Mouse (Mus musculus) thymus, postnatal 36 days (tissue): ENCODE measurements around the gene Syngap1.
A peak's percentile ranks its signal among the peaks of the same experiment; 100 is the strongest.
"Not testable (repeated sequence)": the region's sequence is repeated elsewhere in the genome, so short reads cannot be mapped to it uniquely, and the experiment has no call there.

ENCODE experiments used
- DNase-seq, 2 experiments: peaks; one replicate each; pipeline ENCODE4 v3.0.0; 2022; ENCODE audit warnings: mixed read lengths in 2 of 2

The Syngap1 gene

GRCm38 (mm10) chr17:26941031-26941789 is at the start of gene Syngap1:
Gene Syngap1 (plus strand): TSS chr17:26941253.
- no peak for DNase-seq

- no peak for DNase-seq
Observed at GRCm38 (mm10) chr17:26892635-26893375, 48.2 kb upstream of the Syngap1 start.

- DNase-seq = no peak
Observed at GRCm38 (mm10) chr17:26893492-26893891, 47.6 kb upstream of the Syngap1 start.

GRCm38 (mm10) chr17:26894342-26894741 is 46.7 kb upstream of the Syngap1 start:
- DNase-seq = no peak

- peak; percentile 51 to 57 for DNase-seq
Observed at GRCm38 (mm10) chr17:26895578-26895977, 45.5 kb upstream of the Syngap1 start.

- DNase-seq = no peak
Observed at GRCm38 (mm10) chr17:26900916-26901315, 40.1 kb upstream of the Syngap1 start.

GRCm38 (mm10) chr17:26904320-26904719 is 36.7 kb upstream of the Syngap1 start:
- no peak for DNase-seq

- DNase-seq = not testable (repeated sequence)
Observed at GRCm38 (mm10) chr17:26907506-26907905, 33.5 kb upstream of the Syngap1 start.

- DNase-seq = no peak
Observed at GRCm38 (mm10) chr17:26915248-26915647, 25.8 kb upstream of the Syngap1 start.

- DNase-seq = peak; percentile 99
Observed at GRCm38 (mm10) chr17:26916711-26917482, 24.2 kb upstream of the Syngap1 start, which contains the start of gene Kifc5b. Gene Kifc5b (plus strand): TSS chr17:26917091.

GRCm38 (mm10) chr17:26917560-26917959 is 23.5 kb upstream of the Syngap1 start:
- DNase-seq = not testable (repeated sequence)

GRCm38 (mm10) chr17:26918343-26918742 is 22.7 kb upstream of the Syngap1 start:
- DNase-seq = no peak

GRCm38 (mm10) chr17:26919516-26919915 is 21.5 kb upstream of the Syngap1 start:
- not testable (repeated sequence) for DNase-seq

GRCm38 (mm10) chr17:26922368-26922767 is 18.7 kb upstream of the Syngap1 start:
- DNase-seq = not testable (repeated sequence)

GRCm38 (mm10) chr17:26925414-26925813 is 15.6 kb upstream of the Syngap1 start:
- DNase-seq = not testable (repeated sequence)

GRCm38 (mm10) chr17:26931795-26932194 is 9.3 kb upstream of the Syngap1 start:
- not testable (repeated sequence) for DNase-seq

- peak; percentile 97 to 100 for DNase-seq
Observed at GRCm38 (mm10) chr17:26932839-26933398, 8.1 kb upstream of the Syngap1 start, which contains the start of gene Phf1. Gene Phf1 (plus strand): TSS chr17:26933052.

GRCm38 (mm10) chr17:26933419-26933818 is 7.6 kb upstream of the Syngap1 start:
- no peak for DNase-seq

GRCm38 (mm10) chr17:26933885-26934827 is 6.9 kb upstream of the Syngap1 start:
- no peak for DNase-seq

- DNase-seq = no peak
Observed at GRCm38 (mm10) chr17:26935027-26935426, 6.0 kb upstream of the Syngap1 start.

GRCm38 (mm10) chr17:26936453-26936852 is 4.6 kb upstream of the Syngap1 start:
- no peak for DNase-seq
